Mouse (Mus musculus) E14TG2a.4 (cell line): ENCODE measurements around the gene Itpr3.

Source experiments
- H3K27me3 ChIP-seq: 2 replicates; pipeline ENCODE4 v1.6.1; 2014; ENCODE audit warnings: low read length, control low read depth; ENCODE audit not compliant: insufficient read depth
- H3K36me3 ChIP-seq: 2 replicates; pipeline ENCODE4 v1.6.1; 2014; ENCODE audit warnings: low read length, control low read depth; ENCODE audit not compliant: insufficient read depth
- H3K4me1 ChIP-seq: replicated peaks from 2 replicates; pipeline ENCODE4 v1.6.1; 2014; ENCODE audit warnings: low read depth, low read length, control low read depth
- H3K4me3 ChIP-seq: replicated peaks from 2 replicates; pipeline ENCODE4 v1.5.1; 2014; ENCODE audit warnings: mild to moderate bottlenecking, low read length
- H3K9me3 ChIP-seq: 2 replicates; pipeline ENCODE4 v1.6.1; 2014; ENCODE audit warnings: low read length, control low read depth
- CTCF ChIP-seq: conservative IDR thresholded peaks from 2 replicates; pipeline ENCODE4 v1.5.1; 2014; ENCODE audit warnings: low read length
- NANOG ChIP-seq: IDR thresholded peaks from 2 replicates; pipeline ENCODE4 v1.6.1; 2014; ENCODE audit warnings: borderline replicate concordance, low read length, mixed read lengths
- POU5F1 ChIP-seq: IDR thresholded peaks from 2 replicates; pipeline ENCODE4 v1.6.1; 2014; ENCODE audit warnings: low read length, borderline replicate concordance

Gene Itpr3

DNA sequence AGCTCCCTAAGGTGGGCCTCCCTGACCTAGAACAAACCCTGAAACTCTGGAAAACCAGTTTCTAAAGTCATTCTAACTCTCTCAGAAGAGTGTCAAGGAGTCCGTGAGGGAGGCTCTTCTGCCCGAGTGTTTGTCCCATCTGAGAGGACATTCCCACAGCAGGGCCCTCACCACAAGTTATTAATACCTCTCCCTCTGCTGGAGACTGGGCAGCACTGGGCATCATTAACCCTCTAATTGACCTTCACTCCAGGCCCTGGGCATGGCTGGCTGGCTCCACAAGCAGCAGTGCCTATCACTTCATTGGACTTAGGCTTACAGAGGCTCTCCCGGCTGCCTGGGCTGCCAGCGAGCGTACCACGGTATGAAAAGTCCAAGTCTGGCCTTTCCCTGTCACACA is 101.3 kb downstream of the Itpr3 start:
- Histone ChIP-seq H3K36me3 (no peaks in the 10 kb centered on the region), H3K9me3 (no peaks in the 10 kb centered on the region), H3K4me1 (peaks cover 16% of the 10 kb centered on the region), H3K4me3 (no peak overlapping the region), H3K27me3 (peaks cover 27% of the 10 kb centered on the region)
- TF ChIP-seq NANOG (no peak), CTCF (no peak), POU5F1 (no peak)

DNA sequence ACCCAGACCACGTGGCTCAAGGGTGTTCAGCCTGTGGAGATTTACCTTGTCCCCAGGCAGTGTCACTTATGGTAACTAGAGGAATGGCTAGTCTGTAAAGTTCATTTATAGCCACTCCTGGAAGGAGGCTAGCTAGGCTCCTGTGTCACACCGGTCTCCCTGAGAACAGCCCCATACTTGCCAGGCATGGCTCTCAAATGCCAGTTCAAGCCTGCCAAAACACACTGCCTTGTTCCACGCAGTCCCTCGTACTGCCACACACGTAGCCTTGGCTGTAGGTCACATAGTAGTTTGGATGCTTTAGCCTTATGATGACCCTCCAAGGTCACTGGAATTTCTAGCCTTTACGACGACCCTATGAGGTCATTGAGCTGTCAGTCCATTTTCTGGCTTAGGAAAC is 102.1 kb downstream of the Itpr3 start:
- Histone ChIP-seq H3K4me3 (no peak overlapping the region), H3K9me3 (no peaks in the 10 kb centered on the region), H3K27me3 (peaks cover 20% of the 10 kb centered on the region), H3K4me1 (peaks cover 15% of the 10 kb centered on the region), H3K36me3 (no peaks in the 10 kb centered on the region)
- TF ChIP-seq NANOG, result no peak
- no peak for TF ChIP-seq POU5F1
- no peak for TF ChIP-seq CTCF

DNA sequence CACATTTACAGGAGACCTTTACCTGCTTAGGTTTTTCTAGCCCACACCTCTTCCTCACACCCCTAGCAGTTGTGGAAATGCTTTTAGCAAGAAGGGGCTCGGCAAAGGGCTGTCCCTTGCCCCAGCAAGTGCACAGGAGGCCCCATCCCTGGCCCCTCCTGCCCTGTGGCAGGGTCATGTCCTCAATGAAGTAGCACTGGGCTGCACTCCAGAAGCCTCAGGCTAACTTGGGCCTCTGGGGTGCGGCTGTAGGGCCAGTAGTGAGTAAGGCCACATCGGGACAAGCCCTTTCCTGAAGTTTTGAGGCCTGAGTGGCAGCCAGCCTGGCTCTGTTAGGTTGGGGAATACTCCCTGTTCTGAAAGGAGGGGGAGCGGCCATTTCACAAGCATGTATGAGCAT is 103.8 kb downstream of the Itpr3 start:
- H3K4me1 ChIP-seq, result peaks cover 8% of the 10 kb centered on the region
- H3K4me3 ChIP-seq, result no peak overlapping the region
- no peaks in the 10 kb centered on the region for H3K9me3 ChIP-seq
- peaks cover 5% of the 10 kb centered on the region; the same call in 1 of the 2 replicates for H3K27me3 ChIP-seq
- no peak for TF ChIP-seq POU5F1
- H3K36me3 ChIP-seq, result no peaks in the 10 kb centered on the region

DNA sequence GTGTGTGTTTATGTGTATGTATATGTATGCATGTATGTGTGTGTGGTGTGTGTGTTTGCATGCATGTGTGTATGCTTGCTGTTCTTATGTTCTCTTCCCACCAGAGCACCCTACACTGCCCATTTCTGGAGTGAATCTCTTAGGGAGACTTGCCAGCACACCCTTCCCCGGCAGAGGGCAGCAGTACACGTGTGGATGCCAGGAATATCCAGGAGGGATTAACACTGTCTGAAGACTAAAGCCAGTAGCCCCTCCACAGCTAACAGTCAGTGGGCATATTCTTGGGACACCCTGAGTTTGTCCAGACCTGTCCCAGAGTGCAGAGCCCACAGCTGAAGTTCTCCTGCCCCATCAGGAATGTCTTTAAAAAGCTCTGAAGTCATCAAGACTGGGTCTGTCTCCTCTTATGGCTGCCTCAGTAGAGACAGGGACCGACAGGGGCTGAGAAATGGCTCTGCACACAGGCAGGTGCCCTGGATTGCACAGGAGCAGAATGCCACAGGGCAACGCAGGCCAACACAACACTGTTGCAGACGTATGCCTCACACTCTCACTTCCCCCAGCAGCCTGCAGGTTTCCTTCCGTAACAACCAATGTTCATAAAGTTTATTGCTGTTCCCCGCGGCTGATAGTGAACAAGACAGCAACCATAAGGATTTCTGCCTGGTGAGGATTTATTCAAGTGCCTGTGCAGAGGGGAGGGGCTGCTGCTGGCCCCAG is 108.1 kb downstream of the Itpr3 start:
- Histone ChIP-seq H3K27me3 (peaks cover 8% of the 10 kb centered on the region; the same call in 1 of the 2 replicates), H3K4me3 (no peak overlapping the region), H3K9me3 (no peaks in the 10 kb centered on the region), H3K4me1 (peaks cover 8% of the 10 kb centered on the region), H3K36me3 (no peaks in the 10 kb centered on the region)
- no peak for TF ChIP-seq POU5F1
- peak; percentile 37 for TF ChIP-seq CTCF

DNA sequence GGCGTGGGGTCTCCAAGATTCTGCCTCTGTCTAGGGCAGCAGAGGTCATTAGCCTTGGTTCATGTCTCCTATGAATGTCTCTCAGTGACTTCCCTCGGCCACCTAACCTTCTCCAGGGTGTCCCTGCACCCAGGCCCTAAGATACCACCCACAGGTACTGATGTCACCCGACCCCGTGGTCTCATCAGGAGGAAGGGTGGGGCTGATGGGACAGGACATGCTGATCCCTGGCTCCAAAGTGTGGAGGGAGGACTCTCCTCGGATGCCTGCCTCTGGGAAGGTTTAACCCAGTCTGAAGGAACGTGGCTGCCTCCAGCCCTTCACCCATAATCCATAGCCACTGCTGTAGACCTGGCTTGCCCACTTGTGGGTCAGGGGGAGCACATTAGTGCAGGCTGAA is 109.8 kb downstream of the Itpr3 start:
- Histone ChIP-seq H3K27me3 (peaks cover 3% of the 10 kb centered on the region; the same call in 1 of the 2 replicates), H3K4me1 (peaks cover 8% of the 10 kb centered on the region), H3K9me3 (no peaks in the 10 kb centered on the region), H3K4me3 (no peak overlapping the region), H3K36me3 (no peaks in the 10 kb centered on the region)
- TF ChIP-seq POU5F1 (no peak), NANOG (no peak), CTCF (no peak)

DNA sequence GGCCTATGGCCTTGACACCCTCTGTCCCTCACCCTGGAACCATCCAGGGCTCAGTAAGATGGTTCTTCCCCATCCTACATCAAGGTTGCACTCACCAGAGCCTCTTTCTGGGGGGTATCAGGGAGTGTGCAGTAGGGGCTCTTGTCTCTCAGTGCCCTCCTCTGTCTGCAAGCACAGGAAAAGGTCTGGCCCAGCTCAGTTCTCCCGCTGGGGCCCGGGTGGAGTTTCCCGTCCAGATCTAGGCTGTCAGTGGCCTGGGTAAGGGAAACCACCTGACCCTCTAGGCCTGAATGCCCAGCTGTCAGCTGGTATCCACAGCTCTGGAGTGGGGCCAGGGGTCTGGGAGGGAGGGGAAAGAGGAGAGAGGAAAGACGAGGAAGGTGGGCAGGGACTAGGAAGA is 110.4 kb downstream of the Itpr3 start, which contains the start of gene Ip6k3:
Ip6k3 (minus strand) TSS at position 251 of the 400 bp plus-strand sequence.
- Histone ChIP-seq H3K4me1 (peaks cover 8% of the 10 kb centered on the region), H3K9me3 (no peaks in the 10 kb centered on the region), H3K36me3 (no peaks in the 10 kb centered on the region), H3K27me3 (peaks cover 3% of the 10 kb centered on the region; the same call in 1 of the 2 replicates), H3K4me3 (no peak within 1 kb of the TSS)
- TF ChIP-seq POU5F1 (no peak), NANOG (no peak), CTCF (no peak)

DNA sequence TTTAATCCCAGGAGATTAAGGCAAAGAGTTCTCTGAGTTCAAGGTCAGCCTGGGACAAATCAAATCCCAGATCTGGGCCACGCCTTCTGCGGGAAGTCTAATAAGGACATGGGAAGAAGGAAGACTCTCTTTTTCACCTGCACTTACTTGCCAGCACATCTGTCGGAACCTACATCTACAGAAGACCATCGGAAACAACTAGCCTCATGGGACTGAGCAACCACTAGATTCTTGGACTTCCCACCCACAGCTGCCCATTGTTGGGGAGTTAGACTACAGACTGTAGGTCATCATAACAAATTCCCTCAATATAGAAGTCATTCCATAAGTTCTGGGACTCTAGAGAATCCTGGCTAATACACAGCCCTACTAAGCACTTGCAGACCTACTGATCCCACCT is 111.5 kb downstream of the Itpr3 start:
- Histone ChIP-seq H3K36me3 (no peaks in the 10 kb centered on the region), H3K27me3 (peaks cover 3% of the 10 kb centered on the region; the same call in 1 of the 2 replicates), H3K9me3 (no peaks in the 10 kb centered on the region), H3K4me3 (no peak overlapping the region), H3K4me1 (peaks cover 5% of the 10 kb centered on the region; the same call in 1 of the 2 replicates)
- TF ChIP-seq POU5F1 (no peak), CTCF (no peak), NANOG (no peak)

DNA sequence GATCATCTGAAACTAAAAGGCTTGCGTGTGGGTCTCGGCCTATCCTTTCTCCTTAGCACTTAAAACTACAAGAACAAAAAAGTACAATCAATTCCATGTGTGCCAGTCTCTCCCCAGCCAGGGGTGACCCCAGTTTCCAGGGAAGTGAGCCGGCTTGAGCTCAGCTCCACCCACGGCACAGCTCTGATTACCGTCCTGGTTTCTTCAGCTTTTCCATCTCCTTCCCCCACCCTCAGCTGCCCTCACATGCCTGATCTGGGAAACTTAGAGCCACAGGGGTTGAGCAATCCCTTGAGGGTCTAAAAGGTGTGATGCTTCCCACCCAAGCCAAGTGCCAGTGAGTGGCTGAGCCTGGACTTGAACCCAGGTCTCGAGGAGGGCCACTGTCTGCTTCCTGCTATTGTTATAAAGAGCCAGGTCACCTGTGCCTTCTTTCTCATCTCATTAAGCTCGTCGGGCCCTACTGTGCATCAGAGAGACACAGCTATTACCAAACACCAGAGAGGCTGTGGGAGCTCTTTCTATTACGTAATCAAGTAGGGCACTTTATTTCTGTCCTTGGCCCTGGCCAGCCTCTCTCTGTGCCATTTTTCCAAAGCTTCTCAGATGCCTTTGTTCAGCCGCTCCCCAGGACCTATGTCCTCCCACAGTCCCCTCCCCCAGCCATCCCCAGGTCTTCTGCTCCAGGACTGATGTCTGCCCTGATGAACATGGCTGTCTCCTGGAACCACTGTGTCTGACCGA is 113.0 kb downstream of the Itpr3 start:
- Histone ChIP-seq H3K4me1 (peaks cover 9% of the 10 kb centered on the region), H3K27me3 (peaks cover 3% of the 10 kb centered on the region; the same call in 1 of the 2 replicates), H3K9me3 (no peaks in the 10 kb centered on the region), H3K36me3 (no peaks in the 10 kb centered on the region), H3K4me3 (no peak overlapping the region)
- no peak for TF ChIP-seq CTCF
- TF ChIP-seq NANOG, result no peak
- TF ChIP-seq POU5F1, result no peak

DNA sequence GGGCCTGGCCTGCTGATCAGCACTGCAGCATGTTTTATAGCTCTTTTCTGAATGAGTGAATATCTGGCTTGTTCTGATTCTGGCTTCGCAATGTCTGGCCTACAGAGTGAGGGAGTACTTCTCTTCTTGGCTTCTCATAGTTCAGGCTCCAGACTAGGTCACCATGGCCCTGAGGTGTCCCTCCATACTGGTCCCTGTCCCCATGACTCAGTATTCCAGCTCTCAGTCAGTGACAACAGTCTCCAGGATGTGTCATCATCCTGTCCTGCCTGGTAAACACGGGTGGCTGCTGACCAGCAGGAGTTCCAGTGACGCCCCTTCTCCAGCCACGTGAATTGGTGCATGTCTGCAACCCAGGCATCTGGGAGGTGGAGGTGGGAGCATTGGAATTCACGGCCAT is 114.0 kb downstream of the Itpr3 start:
- no peaks in the 10 kb centered on the region for H3K9me3 ChIP-seq
- peaks cover 6% of the 10 kb centered on the region for H3K27me3 ChIP-seq
- no peak for TF ChIP-seq NANOG
- TF ChIP-seq CTCF, result no peak
- TF ChIP-seq POU5F1, result no peak
- H3K4me3 ChIP-seq, result no peak overlapping the region
- no peaks in the 10 kb centered on the region for H3K36me3 ChIP-seq
- peaks cover 19% of the 10 kb centered on the region for H3K4me1 ChIP-seq
